Mouse (Mus musculus): ENCODE data around the gene Ankrd37.

Gene Ankrd37

DNA sequence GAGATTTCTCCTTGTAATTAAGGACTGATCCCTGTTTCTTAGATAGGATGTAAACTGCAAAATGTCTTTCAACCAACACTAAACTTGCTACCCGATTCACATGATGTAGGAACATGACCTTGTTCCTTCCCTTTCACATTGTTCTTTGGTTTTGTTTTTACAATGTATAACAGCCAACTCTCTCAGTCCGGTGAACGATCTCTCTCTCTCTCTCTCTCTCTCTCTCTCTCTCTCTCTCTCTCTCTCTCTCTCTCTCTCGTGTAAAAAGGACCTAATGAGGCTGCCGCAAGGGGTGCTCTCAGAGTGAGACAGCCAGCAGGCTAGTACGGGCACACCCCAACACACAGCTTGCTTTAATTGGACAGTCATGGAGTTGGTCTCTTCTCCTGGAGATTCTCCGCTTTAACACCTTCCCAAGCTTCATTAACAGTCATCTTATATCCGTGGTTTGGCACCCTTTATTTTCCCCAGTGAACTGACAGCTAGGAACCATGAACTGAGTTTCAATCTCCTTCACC lies 31.5 kb downstream of the Ankrd37 start:
- DNase-seq (ENCODE audit: low spot score): no peak

DNA sequence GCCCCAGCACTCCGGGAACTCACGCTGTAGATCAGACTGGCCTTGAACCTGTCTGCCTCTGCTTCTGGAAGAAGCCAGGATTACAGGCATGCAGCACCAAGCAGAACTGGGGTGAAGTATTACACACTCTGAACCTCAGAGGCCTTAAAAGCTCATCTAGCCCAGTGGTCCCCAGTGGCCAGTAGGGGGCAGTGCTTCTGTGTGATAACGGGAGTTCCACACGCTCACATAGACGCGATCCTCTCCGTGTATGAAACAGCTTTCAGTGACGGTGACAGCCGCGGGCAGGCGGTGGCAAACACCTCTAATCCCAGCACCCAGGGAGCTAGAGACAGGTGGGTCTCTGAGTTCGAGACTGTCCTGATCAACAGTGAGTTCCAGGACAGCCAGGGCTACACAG lies 34.6 kb downstream of the Ankrd37 start:
- DNase-seq (ENCODE audit: low spot score): no peak

DNA sequence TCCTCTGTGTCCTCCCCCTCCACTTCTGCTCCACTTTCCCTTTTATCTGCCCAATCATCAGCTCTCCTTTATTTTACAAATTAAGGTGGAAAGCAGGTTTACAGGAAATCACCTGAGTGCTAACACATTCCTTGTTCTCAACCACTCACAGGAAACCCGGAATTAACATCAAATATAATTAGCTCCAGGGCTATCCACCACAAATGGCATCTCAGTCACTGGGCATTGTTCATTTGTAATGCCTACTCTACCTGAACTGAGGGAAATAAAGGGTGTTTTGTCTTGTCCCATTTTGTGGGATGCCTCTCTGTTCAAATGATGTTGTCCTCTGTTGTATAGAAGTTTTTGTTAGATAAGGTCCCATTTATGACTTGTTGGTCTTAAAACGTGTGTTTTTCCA lies 54.9 kb downstream of the Ankrd37 start:
- DNase-seq (ENCODE audit: low spot score): no peak

Data from ovary, postnatal 10 days (tissue).